Mouse (Mus musculus): Measurements from ENCODE around the gene AB124611. TPM values are rescaled to one million over a fixed set of nuclear protein-coding genes. Genes with fewer than 3 reads are reported as not detected.
"Not testable (repeated sequence)": the region's sequence is repeated elsewhere in the genome, so short reads cannot be mapped to it uniquely, and the experiment has no call there.

The AB124611 gene
- total RNA-seq (2017): 11.5 and 19.4 TPM in 2 replicates

- peak; percentile 54 to 79 for ATAC-seq (replicated peaks in 1 of 2; ENCODE audit: insufficient read depth in 1 of 2, low FRiP score in 2 of 2, low TSS enrichment in 1 of 2, low read depth in 1 of 2, poor library complexity in 2 of 2, severe bottlenecking in 2 of 2)
Observed at GRCm38 (mm10) chr9:21525937-21526633, at the start of gene AB124611. Gene AB124611 (plus strand): TSS chr9:21526176.

GRCm38 (mm10) chr9:21477707-21478106 lies 48.3 kb upstream of the AB124611 start:
- no peak for ATAC-seq (replicated peaks in 1 of 2; ENCODE audit: insufficient read depth in 1 of 2, low FRiP score in 2 of 2, low TSS enrichment in 1 of 2, low read depth in 1 of 2, poor library complexity in 2 of 2, severe bottlenecking in 2 of 2)

- no peak for ATAC-seq (replicated peaks in 1 of 2; ENCODE audit: insufficient read depth in 1 of 2, low FRiP score in 2 of 2, low TSS enrichment in 1 of 2, low read depth in 1 of 2, poor library complexity in 2 of 2, severe bottlenecking in 2 of 2)
Observed at GRCm38 (mm10) chr9:21484065-21484464, 41.9 kb upstream of the AB124611 start.

DNA sequence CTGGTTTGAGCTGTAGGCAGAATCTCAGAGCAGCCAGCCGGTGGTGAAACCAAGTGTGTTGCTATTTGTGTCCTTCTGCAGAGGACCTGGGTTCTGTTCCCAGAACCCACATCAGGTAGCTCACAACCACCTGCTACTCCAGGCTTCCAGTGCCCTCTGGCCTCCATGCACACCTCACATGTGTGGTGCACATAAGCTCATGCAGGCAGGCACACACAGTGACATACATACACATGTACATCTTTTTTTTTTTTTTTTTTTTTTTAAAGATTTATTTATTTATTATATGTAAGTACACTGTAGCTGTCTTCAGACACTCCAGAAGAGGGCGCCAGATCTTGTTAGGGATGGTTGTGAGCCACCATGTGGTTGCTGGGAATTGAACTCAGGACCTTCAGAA lies 37.7 kb upstream of the AB124611 start:
- ATAC-seq (replicated peaks in 1 of 2; ENCODE audit: insufficient read depth in 1 of 2, low FRiP score in 2 of 2, low TSS enrichment in 1 of 2, low read depth in 1 of 2, poor library complexity in 2 of 2, severe bottlenecking in 2 of 2): not testable (repeated sequence)

GRCm38 (mm10) chr9:21490696-21491095 lies 35.3 kb upstream of the AB124611 start:
- ATAC-seq (replicated peaks in 1 of 2; ENCODE audit: insufficient read depth in 1 of 2, low FRiP score in 2 of 2, low TSS enrichment in 1 of 2, low read depth in 1 of 2, poor library complexity in 2 of 2, severe bottlenecking in 2 of 2): no peak

DNA sequence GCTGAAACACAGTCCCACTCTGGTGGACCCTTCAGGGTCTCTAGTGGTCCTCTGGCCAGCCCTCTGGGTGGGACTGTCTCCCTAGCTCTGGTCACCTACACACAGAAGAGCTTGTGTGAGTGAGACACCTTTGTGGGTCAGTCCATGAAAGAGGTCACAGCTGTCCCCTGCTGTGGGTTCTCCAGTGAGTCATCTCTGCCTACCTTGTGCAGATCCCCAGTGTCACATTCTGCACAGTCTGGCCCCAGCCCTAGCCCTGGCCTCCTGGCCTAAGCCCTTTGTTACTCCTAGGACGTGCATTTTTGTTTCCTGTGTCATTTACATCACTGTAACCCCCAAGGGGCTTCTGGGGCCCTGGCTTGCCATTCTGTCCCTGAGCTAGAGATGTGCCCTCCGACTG lies 32.1 kb upstream of the AB124611 start:
- no peak for ATAC-seq (replicated peaks in 1 of 2; ENCODE audit: insufficient read depth in 1 of 2, low FRiP score in 2 of 2, low TSS enrichment in 1 of 2, low read depth in 1 of 2, poor library complexity in 2 of 2, severe bottlenecking in 2 of 2)

- no peak for ATAC-seq (replicated peaks in 1 of 2; ENCODE audit: insufficient read depth in 1 of 2, low FRiP score in 2 of 2, low TSS enrichment in 1 of 2, low read depth in 1 of 2, poor library complexity in 2 of 2, severe bottlenecking in 2 of 2)
Observed at GRCm38 (mm10) chr9:21494726-21495125, 31.2 kb upstream of the AB124611 start.

- ATAC-seq (replicated peaks in 1 of 2; ENCODE audit: insufficient read depth in 1 of 2, low FRiP score in 2 of 2, low TSS enrichment in 1 of 2, low read depth in 1 of 2, poor library complexity in 2 of 2, severe bottlenecking in 2 of 2): no peak
Observed at GRCm38 (mm10) chr9:21496308-21497049, 29.5 kb upstream of the AB124611 start.

GRCm38 (mm10) chr9:21497050-21497542 lies 28.9 kb upstream of the AB124611 start:
- ATAC-seq (replicated peaks in 1 of 2; ENCODE audit: insufficient read depth in 1 of 2, low FRiP score in 2 of 2, low TSS enrichment in 1 of 2, low read depth in 1 of 2, poor library complexity in 2 of 2, severe bottlenecking in 2 of 2): no peak

DNA sequence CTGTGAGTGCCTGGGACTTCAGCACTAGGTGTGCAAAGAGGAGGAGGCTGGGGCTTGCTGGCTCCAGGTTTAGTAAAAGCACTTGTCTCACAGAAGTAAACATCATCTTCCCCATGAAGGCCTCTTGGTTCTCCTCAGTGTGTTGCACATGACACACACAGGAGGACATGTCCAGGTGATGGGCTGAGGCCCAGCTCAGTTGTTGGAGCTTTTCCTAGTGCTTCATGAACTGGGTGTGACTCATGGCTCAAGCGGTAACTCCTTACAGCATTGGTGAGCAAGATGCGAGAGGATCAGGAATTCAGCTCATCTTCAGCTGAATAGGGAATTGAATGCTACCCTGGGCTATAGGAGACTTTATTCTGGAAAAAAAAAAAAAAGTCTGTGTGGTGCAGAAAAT lies 28.3 kb upstream of the AB124611 start:
- no peak for ATAC-seq (replicated peaks in 1 of 2; ENCODE audit: insufficient read depth in 1 of 2, low FRiP score in 2 of 2, low TSS enrichment in 1 of 2, low read depth in 1 of 2, poor library complexity in 2 of 2, severe bottlenecking in 2 of 2)

DNA sequence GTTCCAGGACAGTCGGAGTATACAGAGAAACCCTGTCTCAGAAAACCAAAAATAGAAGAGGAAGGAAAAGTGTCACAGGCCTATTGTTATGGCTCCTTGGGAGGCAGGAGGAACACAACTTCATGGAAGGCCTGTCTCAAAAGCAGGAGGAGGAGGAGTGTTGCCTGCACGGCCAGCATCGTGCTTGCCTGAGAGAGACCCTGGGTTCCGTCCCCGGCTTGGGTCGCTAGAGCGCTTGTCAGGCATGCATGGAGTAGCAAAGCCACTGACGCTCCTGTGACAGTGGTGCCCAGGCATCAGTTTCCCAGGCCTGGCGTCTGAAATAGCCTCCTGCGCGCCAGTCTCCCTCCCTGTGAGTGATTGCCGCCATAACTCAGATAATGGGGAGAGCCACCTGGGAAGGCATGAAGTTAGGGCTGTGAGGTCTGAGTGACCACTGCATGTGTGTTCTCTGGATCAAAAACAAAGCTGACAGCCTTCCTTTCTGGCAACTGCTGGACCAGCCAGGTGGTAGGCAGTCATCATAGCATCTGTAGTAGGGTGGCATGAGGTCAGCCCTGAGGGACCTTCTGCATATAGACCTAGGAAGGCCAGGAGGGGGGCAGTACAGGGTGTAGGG lies 27.6 kb upstream of the AB124611 start:
- no peak for ATAC-seq (replicated peaks in 1 of 2; ENCODE audit: insufficient read depth in 1 of 2, low FRiP score in 2 of 2, low TSS enrichment in 1 of 2, low read depth in 1 of 2, poor library complexity in 2 of 2, severe bottlenecking in 2 of 2)

- no peak for ATAC-seq (replicated peaks in 1 of 2; ENCODE audit: insufficient read depth in 1 of 2, low FRiP score in 2 of 2, low TSS enrichment in 1 of 2, low read depth in 1 of 2, poor library complexity in 2 of 2, severe bottlenecking in 2 of 2)
Observed at GRCm38 (mm10) chr9:21503352-21503751, 22.6 kb upstream of the AB124611 start.

GRCm38 (mm10) chr9:21505767-21506166 lies 20.2 kb upstream of the AB124611 start:
- ATAC-seq (replicated peaks in 1 of 2; ENCODE audit: insufficient read depth in 1 of 2, low FRiP score in 2 of 2, low TSS enrichment in 1 of 2, low read depth in 1 of 2, poor library complexity in 2 of 2, severe bottlenecking in 2 of 2): no peak

GRCm38 (mm10) chr9:21507753-21508430 lies 18.1 kb upstream of the AB124611 start:
- no peak for ATAC-seq (replicated peaks in 1 of 2; ENCODE audit: insufficient read depth in 1 of 2, low FRiP score in 2 of 2, low TSS enrichment in 1 of 2, low read depth in 1 of 2, poor library complexity in 2 of 2, severe bottlenecking in 2 of 2)

- ATAC-seq (replicated peaks in 1 of 2; ENCODE audit: insufficient read depth in 1 of 2, low FRiP score in 2 of 2, low TSS enrichment in 1 of 2, low read depth in 1 of 2, poor library complexity in 2 of 2, severe bottlenecking in 2 of 2): no peak
Observed at GRCm38 (mm10) chr9:21508871-21509404, 17.0 kb upstream of the AB124611 start.

GRCm38 (mm10) chr9:21509772-21510688 lies 15.9 kb upstream of the AB124611 start, which contains the start of gene Tmed1:
Gene Tmed1 (minus strand): TSS chr9:21510252.
- peak; percentile 90 to 92 for ATAC-seq (replicated peaks in 1 of 2; ENCODE audit: insufficient read depth in 1 of 2, low FRiP score in 2 of 2, low TSS enrichment in 1 of 2, low read depth in 1 of 2, poor library complexity in 2 of 2, severe bottlenecking in 2 of 2)

Measured in hematopoietic stem cell, adult 5-6 weeks (primary cell).